Comparison of ENCODE assay signal across 14 mouse cellular contexts in genomic region chr13:101552451-101552850, GRCm38 (mm10).
DNase-seq lines count a peak whose midpoint lies in the region; ATAC-seq and TF ChIP-seq lines count a peak whose summit lies in the region.
"Had no signal": no experiment of that assay in that cellular context is flagged by ENCODE, and none has a peak within 500 bp of the region (broad histone marks: within the 10 kb centered on the region; RNA-seq: fewer than 3 reads in every experiment).

No protein-coding gene starts in this region.

- H3K27me3 ChIP-seq in stomach, postnatal 0 days (ENCODE audit: control insufficient read depth, insufficient read depth, low read length): no peaks in the 10 kb centered on the region
- no peaks in the 10 kb centered on the region for H3K27me3 ChIP-seq in kidney, adult 2 months (replicated peaks; ENCODE audit: control insufficient read depth, insufficient read depth, low read length)

- no peak for TF ChIP-seq CTCF in left cerebral cortex, adult 2 months (IDR thresholded peaks at IDR 0.05)
- TF ChIP-seq CTCF in stomach, postnatal 0 days (IDR thresholded peaks at IDR 0.05; ENCODE audit: low read depth): no peak
- no peak for TF ChIP-seq CTCF in kidney, adult 2 months (conservative IDR thresholded peaks at IDR 0.05; ENCODE audit: insufficient read depth, insufficient read length, low read depth, low read length)

- TF ChIP-seq EP300 in stomach, postnatal 0 days (optimal IDR thresholded peaks at IDR 0.05): no peak

- DNase-seq in left cerebral cortex, adult 2 months (ENCODE audit: extremely low spot score in 1 of 2, low spot score in 2 of 2): no peak
- no peak for DNase-seq in left cerebral cortex, adult 9 months (ENCODE audit: low spot score in 2 of 2)
- peak; percentile 88 for DNase-seq in liver
- DNase-seq in stomach, postnatal 0 days (ENCODE audit: low spot score): no peak
- no peak for DNase-seq in right cerebral cortex, postnatal 10 days (ENCODE audit: low spot score in 2 of 2)
- DNase-seq in layer of hippocampus, postnatal 25 days (ENCODE audit: extremely low spot score in 1 of 2, low spot score in 1 of 2): no peak
- no peak for DNase-seq in kidney, adult 2 months
- DNase-seq: cerebellum, adult 11-12 months; layer of hippocampus, adult 9-11 months; thymus, adult 2 months had no signal

- WGBS in stomach, postnatal 0 days: 84% methylated on average over 2 of the region's 2 CpGs
- WGBS in kidney, adult 2 months: 85% methylated on average over 2 of the region's 2 CpGs

- TF ChIP-seq POLR2A in kidney, adult 2 months (IDR thresholded peaks at IDR 0.05; ENCODE audit: low read depth, low read length): no peak

- no peaks in the 10 kb centered on the region for H3K9me3 ChIP-seq in stomach, postnatal 0 days (ENCODE audit: control insufficient read depth, low read length)

- H3K9ac ChIP-seq in stomach, postnatal 0 days (ENCODE audit: low read length): no peak overlapping the region
- H3K9ac ChIP-seq: lung, embryonic 14.5 days had no signal

- H3K4me3 ChIP-seq in left cerebral cortex, adult 2 months: no peak overlapping the region
- H3K4me3 ChIP-seq in stomach, postnatal 0 days (ENCODE audit: low read depth, low read length): no peak overlapping the region
- H3K4me3 ChIP-seq in kidney, adult 2 months (ENCODE audit: insufficient read depth, low read depth, low read length): no peak overlapping the region

- intact Hi-C loops in left cerebral cortex, adult 2 months (cut with DNase I): no loop called here

- H3K27ac ChIP-seq in left cerebral cortex, adult 2 months: peak overlapping the region; percentile 34; the same call in 1 of the 2 replicates
- H3K27ac ChIP-seq in stomach, postnatal 0 days (replicated peaks): no peak overlapping the region
- H3K27ac ChIP-seq in kidney, adult 2 months (ENCODE audit: insufficient read depth, low read depth, low read length): no peak overlapping the region
- H3K27ac ChIP-seq: hindbrain, postnatal 0 days had no signal

- H3K36me3 ChIP-seq in stomach, postnatal 0 days (ENCODE audit: control insufficient read depth, insufficient read depth, low read length): no peaks in the 10 kb centered on the region
- no peaks in the 10 kb centered on the region for H3K36me3 ChIP-seq in kidney, adult 2 months (ENCODE audit: control insufficient read depth, insufficient read depth, low read length)

- no peak overlapping the region for H3K4me2 ChIP-seq in stomach, postnatal 0 days (replicated peaks; ENCODE audit: low read depth)
- H3K4me2 ChIP-seq: lung, embryonic 14.5 days had no signal

- peak; percentile 67 for ATAC-seq in megakaryocyte progenitor cell, adult 5-6 weeks (replicated peaks; ENCODE audit: poor library complexity)
- peak; percentile 60; the same call in 1 of the 2 replicates for ATAC-seq in stomach, postnatal 0 days (ENCODE audit: low FRiP score, low TSS enrichment)
- ATAC-seq: activated CD4-positive, CD25-positive, alpha-beta regulatory T cell, adult 4 months; hindbrain, postnatal 0 days had no signal

- H3K4me1 ChIP-seq in stomach, postnatal 0 days (replicated peaks; ENCODE audit: control insufficient read depth, insufficient read depth): no peaks in the 10 kb centered on the region
- H3K4me1 ChIP-seq in kidney, adult 2 months (ENCODE audit: control insufficient read depth, insufficient read depth, low read length): no peaks in the 10 kb centered on the region
